Mouse (Mus musculus) brown adipose tissue, adult 24 weeks (tissue): ENCODE data around the gene Vmn1r23. TPM values are rescaled to one million over a fixed set of nuclear protein-coding genes. Genes with fewer than 3 reads are reported as not detected.
"Not testable (repeated sequence)": the region's sequence is repeated elsewhere in the genome, so short reads cannot be mapped to it uniquely, and the experiment has no call there.

Experiments
- H3K27ac ChIP-seq: fragments of 200-500 bp; replicated peaks from 2 replicates; pipeline ENCODE4 v1.5.1; 2012; ENCODE audit warnings: low read depth, mild to moderate bottlenecking, low read length
- H3K4me1 ChIP-seq: fragments of 200-500 bp; 2 replicates; pipeline ENCODE4 v1.6.1; 2012; ENCODE audit warnings: low read length, mixed read lengths; ENCODE audit not compliant: control insufficient read depth, insufficient read depth, insufficient read length
- H3K4me3 ChIP-seq: fragments of 200-500 bp; 2 replicates; pipeline ENCODE4 v1.5.1; 2012; ENCODE audit warnings: low read depth, mild to moderate bottlenecking, low read length, moderate library complexity; ENCODE audit not compliant: insufficient read depth
- polyA plus RNA-seq: library from polyadenylated mRNA; stranded (reverse); fragments of >200 nt; gene quantifications from 2 replicates; pipeline ENCODE4 v1.2.4, GENCODE M21; 2012; ENCODE audit not compliant: missing spikeins, insufficient read depth, insufficient read length

Gene Vmn1r23
- not detected in 2 replicates for polyA plus RNA-seq

DNA sequence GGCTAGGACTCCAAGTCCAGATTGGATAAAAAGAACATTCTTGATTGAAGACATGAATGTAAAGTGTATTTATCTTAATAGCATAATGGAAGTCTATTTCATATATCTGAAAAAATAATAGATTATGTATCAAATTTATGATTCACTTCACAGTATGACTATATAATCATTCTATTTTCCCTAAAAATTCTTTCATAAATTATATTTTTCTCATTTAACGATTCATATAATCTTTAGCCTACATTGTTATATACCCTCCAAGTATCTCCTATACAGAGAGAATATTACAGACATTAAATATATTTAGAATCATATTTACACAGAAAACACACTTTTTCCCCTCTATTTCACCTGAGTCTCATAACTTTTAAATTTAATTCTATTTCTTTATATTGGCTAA, at the start of gene Vmn1r23:
Gene Vmn1r23, minus strand, starts transcription at position 101 of the 400 bp plus-strand sequence.
- Histone ChIP-seq H3K27ac (no peak within 1 kb of the TSS), H3K4me1 (no peaks in the 10 kb centered on the region), H3K4me3 (no peak within 1 kb of the TSS)

- H3K4me1 ChIP-seq, H3K4me3 ChIP-seq, H3K27ac ChIP-seq: not testable (repeated sequence)
Observed at GRCm38 (mm10) chr6:57961403-57961802, 34.8 kb upstream of the Vmn1r23 start, which contains the start of gene Vmn1r24. Gene Vmn1r24, minus strand, starts transcription at chr6:57961503.

DNA sequence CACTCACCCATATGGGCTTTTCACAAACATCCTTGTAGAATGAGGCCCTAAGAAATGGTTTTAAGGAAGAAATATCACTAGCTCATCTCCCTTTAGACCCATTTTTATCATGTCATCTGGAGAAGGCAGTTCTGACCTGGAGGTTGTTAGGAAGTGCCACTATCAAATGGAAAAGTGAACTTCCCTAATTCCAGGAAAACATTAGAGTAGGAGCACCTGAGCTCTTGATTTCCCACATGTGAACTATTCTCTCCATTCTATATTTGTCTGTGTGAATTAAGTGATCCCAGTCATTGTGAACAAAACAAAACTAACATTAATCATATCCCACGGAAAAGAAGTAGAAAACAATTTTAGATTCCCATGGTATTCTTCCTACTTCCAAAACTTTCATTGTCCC, 18.7 kb downstream of the Vmn1r23 start, which contains the start of gene Vmn1r22:
Gene Vmn1r22, minus strand, starts transcription at position 101 of the 400 bp plus-strand sequence.
- Histone ChIP-seq H3K27ac (no peak within 1 kb of the TSS), H3K4me3 (no peak within 1 kb of the TSS), H3K4me1 (no peaks in the 10 kb centered on the region)

Other genes starting within 250 kb of the Vmn1r23 start
- 55.3 and 70.3 TPM in 2 replicates for gene Pyurf, start 234.8 kb downstream of the Vmn1r23 start, polyA plus RNA-seq
- gene Lancl2, start 224.3 kb downstream of the Vmn1r23 start, polyA plus RNA-seq, result 13.5 and 13.6 TPM in 2 replicates
- gene Vopp1, start 101.7 kb downstream of the Vmn1r23 start, polyA plus RNA-seq, result 3.6 and 5.4 TPM in 2 replicates
- not detected in 2 replicates for gene Vmn1r21, start 76.5 kb downstream of the Vmn1r23 start, polyA plus RNA-seq
- gene Vmn1r22, start 18.8 kb downstream of the Vmn1r23 start, polyA plus RNA-seq, result not detected in 2 replicates
- gene Vmn1r24, start 34.7 kb upstream of the Vmn1r23 start, polyA plus RNA-seq, result not detected in 2 replicates
- not detected in 2 replicates for gene Vmn1r25, start 54.0 kb upstream of the Vmn1r23 start, polyA plus RNA-seq
- gene Vmn1r26, start 88.3 kb upstream of the Vmn1r23 start, polyA plus RNA-seq, result not detected in 2 replicates